Mouse (Mus musculus): ENCODE measurements around the gene Rgl2. TPM values are rescaled to one million over a fixed set of nuclear protein-coding genes. Genes with fewer than 3 reads are reported as not detected.
"Not testable (repeated sequence)": the region's sequence is repeated elsewhere in the genome, so short reads cannot be mapped to it uniquely, and the experiment has no call there.

Gene Rgl2
- polyA plus RNA-seq (2014; fragmentation: Nextera tagmentation; extraction: Ambion mirVana): 48.8 and 51.3 TPM in 2 replicates

DNA sequence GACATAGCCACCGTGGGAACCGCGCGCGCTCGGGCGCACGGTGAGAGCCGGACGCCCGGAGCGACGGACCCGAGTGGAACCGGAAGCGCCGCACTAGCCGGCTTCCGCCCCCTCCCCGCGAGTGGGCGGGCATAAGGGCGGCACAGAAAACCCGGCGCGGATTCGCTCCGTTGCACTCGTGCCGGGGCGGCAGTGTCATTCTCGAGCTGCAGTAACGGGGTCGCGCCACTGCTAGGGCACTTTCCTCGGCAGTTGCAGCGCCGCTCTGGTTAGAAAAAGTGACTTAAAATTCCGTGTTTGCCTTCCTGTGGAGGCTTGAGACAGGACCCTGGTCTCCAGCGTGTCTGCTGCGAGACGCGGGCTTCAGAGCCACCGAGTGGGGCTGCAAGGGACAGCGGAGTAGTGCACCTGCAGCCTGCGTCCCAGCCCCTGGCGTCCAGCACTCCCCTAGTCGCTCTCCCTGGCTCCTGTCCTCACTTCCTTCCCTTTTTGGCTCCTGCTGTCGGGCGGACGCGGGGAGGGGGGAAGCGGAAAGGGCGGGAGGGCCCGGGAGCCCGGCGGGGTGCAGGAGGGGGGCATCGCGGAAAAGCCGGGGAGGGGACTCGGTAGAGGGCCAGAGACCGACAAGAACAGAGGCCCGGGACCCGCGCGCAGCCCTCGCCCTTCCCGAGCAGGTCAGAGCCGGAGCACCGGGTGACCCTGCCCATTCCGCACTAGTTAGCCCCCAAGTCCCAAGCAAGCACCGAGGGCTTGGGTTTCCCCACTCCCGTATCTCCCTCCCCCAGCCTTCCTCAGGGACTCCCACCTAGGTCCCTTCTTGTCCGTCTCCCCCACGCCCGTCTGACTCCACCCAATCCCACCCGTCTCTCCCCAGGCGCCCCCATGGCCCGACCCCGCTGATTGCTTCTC, at the start of gene Rgl2:
Rgl2 (plus strand) TSS at position 173 of the 909 bp plus-strand sequence.
- no peaks in the 10 kb centered on the region for H3K27me3 ChIP-seq (ENCODE audit: control insufficient read depth, insufficient read depth, low read length)
- H3K9ac ChIP-seq (replicated peaks; ENCODE audit: low read depth, low read length): peak within 1 kb of the TSS; percentile 72
- H3K4me2 ChIP-seq (ENCODE audit: low read depth, low read length): peak within 1 kb of the TSS; percentile 79
- peak; percentile 89 for ATAC-seq (ENCODE audit: low read depth)
- H3K9me3 ChIP-seq (ENCODE audit: control insufficient read depth, low read length): no peaks in the 10 kb centered on the region
- peak within 1 kb of the TSS; percentile 65 for H3K4me3 ChIP-seq (ENCODE audit: low read depth, low read length)
- peaks cover 13% of the 10 kb centered on the region; the same call in 1 of the 2 replicates for H3K36me3 ChIP-seq (ENCODE audit: control insufficient read depth, insufficient read depth, low read length)
- under 1% methylated on average over 72 of the region's 80 CpGs for WGBS
- H3K27ac ChIP-seq (ENCODE audit: low read depth, low read length): peak within 1 kb of the TSS; percentile 88
- peaks cover 9% of the 10 kb centered on the region for H3K4me1 ChIP-seq (ENCODE audit: control insufficient read depth, insufficient read depth, low read length)

GRCm38 (mm10) chr17:33884320-33884719, 45.0 kb upstream of the Rgl2 start:
- H3K4me3 ChIP-seq (ENCODE audit: low read depth, low read length); H3K36me3 ChIP-seq (ENCODE audit: control insufficient read depth, insufficient read depth, low read length); H3K9ac ChIP-seq (replicated peaks; ENCODE audit: low read depth, low read length); H3K27me3 ChIP-seq (ENCODE audit: control insufficient read depth, insufficient read depth, low read length); H3K4me1 ChIP-seq (ENCODE audit: control insufficient read depth, insufficient read depth, low read length); H3K9me3 ChIP-seq (ENCODE audit: control insufficient read depth, low read length); H3K4me2 ChIP-seq (ENCODE audit: low read depth, low read length); ATAC-seq (ENCODE audit: low read depth); H3K27ac ChIP-seq (ENCODE audit: low read depth, low read length): not testable (repeated sequence)
- 98% methylated on average over 10 of the region's 11 CpGs for WGBS

DNA sequence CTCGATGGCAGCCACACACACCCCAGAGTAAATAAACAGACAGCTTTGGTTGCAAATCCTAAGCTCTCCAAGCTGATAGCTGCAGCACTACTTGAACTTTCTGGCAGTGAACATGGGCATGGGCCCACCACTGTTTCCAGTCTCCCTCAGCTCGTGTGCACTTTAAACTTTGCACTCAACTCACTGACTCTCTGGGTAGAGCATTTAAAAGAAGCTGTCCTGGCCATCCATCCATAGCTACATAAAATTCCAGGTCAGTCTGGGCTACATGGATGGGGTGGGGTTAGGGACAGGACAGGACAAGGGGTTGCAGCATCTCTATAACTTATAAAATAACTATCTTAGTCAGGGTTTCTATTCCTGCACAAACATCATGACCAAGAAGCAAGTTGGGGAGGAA, 41.5 kb upstream of the Rgl2 start:
- not testable (repeated sequence) for ATAC-seq (ENCODE audit: low read depth); H3K4me3 ChIP-seq (ENCODE audit: low read depth, low read length); H3K9me3 ChIP-seq (ENCODE audit: control insufficient read depth, low read length); H3K27me3 ChIP-seq (ENCODE audit: control insufficient read depth, insufficient read depth, low read length); H3K36me3 ChIP-seq (ENCODE audit: control insufficient read depth, insufficient read depth, low read length); H3K4me1 ChIP-seq (ENCODE audit: control insufficient read depth, insufficient read depth, low read length); H3K4me2 ChIP-seq (ENCODE audit: low read depth, low read length); H3K27ac ChIP-seq (ENCODE audit: low read depth, low read length); H3K9ac ChIP-seq (replicated peaks; ENCODE audit: low read depth, low read length)
- 76% methylated on average over 2 of the region's 2 CpGs for WGBS

DNA sequence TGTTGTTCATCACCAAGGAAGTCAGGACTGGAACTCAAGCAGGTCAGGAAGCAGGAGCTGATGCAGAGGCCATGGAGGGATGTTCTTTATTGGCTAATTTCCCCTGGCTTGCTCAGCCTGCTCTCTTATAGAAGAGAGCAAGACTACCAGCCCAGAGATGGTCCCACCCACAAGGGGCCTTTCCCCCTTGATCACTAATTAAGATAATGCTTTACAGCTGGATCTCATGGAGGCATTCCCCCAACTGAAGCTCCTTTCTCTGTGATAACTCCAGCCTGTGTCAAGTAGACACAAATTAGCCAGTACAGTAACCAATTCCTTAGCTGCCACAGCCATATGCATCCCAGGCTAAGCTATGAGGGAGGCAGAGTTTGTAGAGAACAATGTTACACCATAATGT, 41.1 kb upstream of the Rgl2 start:
- H3K4me2 ChIP-seq (ENCODE audit: low read depth, low read length); H3K4me3 ChIP-seq (ENCODE audit: low read depth, low read length); ATAC-seq (ENCODE audit: low read depth); H3K4me1 ChIP-seq (ENCODE audit: control insufficient read depth, insufficient read depth, low read length); H3K36me3 ChIP-seq (ENCODE audit: control insufficient read depth, insufficient read depth, low read length); H3K9me3 ChIP-seq (ENCODE audit: control insufficient read depth, low read length); H3K27ac ChIP-seq (ENCODE audit: low read depth, low read length); H3K9ac ChIP-seq (replicated peaks; ENCODE audit: low read depth, low read length); H3K27me3 ChIP-seq (ENCODE audit: control insufficient read depth, insufficient read depth, low read length): not testable (repeated sequence)

GRCm38 (mm10) chr17:33889941-33890532, 39.3 kb upstream of the Rgl2 start:
- H3K36me3 ChIP-seq (ENCODE audit: control insufficient read depth, insufficient read depth, low read length); ATAC-seq (ENCODE audit: low read depth); H3K27ac ChIP-seq (ENCODE audit: low read depth, low read length); H3K27me3 ChIP-seq (ENCODE audit: control insufficient read depth, insufficient read depth, low read length); H3K9me3 ChIP-seq (ENCODE audit: control insufficient read depth, low read length); H3K4me1 ChIP-seq (ENCODE audit: control insufficient read depth, insufficient read depth, low read length): not testable (repeated sequence)
- WGBS: 0% methylated on average over 38 of the region's 44 CpGs
- peak overlapping the region; percentile 52 for H3K4me2 ChIP-seq (ENCODE audit: low read depth, low read length)
- H3K4me3 ChIP-seq (ENCODE audit: low read depth, low read length): peak overlapping the region; percentile 44
- peak overlapping the region; percentile 28; the same call in 1 of the 2 replicates for H3K9ac ChIP-seq (replicated peaks; ENCODE audit: low read depth, low read length)

DNA sequence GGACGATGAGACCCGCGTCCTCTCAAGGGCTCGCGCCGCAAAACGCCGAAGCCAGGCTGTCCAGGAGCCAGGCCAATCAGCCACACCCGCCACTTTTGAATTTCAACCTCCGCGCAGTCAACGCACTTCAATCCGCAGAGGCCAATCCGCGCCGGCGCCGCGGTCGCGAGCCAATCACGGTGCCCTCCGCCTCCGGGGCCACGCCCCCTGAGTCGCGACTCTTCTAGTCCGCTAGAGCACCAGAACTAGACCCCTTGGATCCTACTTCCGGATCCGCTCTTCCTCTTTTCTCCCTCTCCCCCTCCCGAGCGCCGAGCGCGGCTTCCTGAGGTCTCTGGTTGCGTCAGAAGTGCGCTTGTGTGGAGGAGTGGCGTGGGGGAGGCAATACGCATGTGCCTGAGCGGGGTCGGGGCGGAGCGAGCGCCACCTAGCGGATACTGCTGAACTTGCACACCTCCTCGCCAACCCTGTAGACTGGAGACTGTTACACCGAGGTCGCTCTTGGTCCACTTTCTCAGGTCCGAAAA, 38.7 kb upstream of the Rgl2 start, which contains the start of gene Kifc1:
Kifc1 (minus strand) TSS at position 129 of the 527 bp plus-strand sequence.
- peak within 1 kb of the TSS; percentile 44 for H3K4me3 ChIP-seq (ENCODE audit: low read depth, low read length)
- peak; percentile 99 for ATAC-seq (ENCODE audit: low read depth)

GRCm38 (mm10) chr17:33891357-33891756, 38.0 kb upstream of the Rgl2 start:
- Histone ChIP-seq H3K4me1 (ENCODE audit: control insufficient read depth, insufficient read depth, low read length) (no peaks in the 10 kb centered on the region), H3K4me3 (ENCODE audit: low read depth, low read length) (no peak overlapping the region), H3K27me3 (ENCODE audit: control insufficient read depth, insufficient read depth, low read length) (no peaks in the 10 kb centered on the region), H3K27ac (ENCODE audit: low read depth, low read length) (no peak overlapping the region), H3K36me3 (ENCODE audit: control insufficient read depth, insufficient read depth, low read length) (no peaks in the 10 kb centered on the region), H3K4me2 (ENCODE audit: low read depth, low read length) (no peak overlapping the region), H3K9me3 (ENCODE audit: control insufficient read depth, low read length) (no peaks in the 10 kb centered on the region), H3K9ac (replicated peaks; ENCODE audit: low read depth, low read length) (no peak overlapping the region)
- no peak for ATAC-seq (ENCODE audit: low read depth)
- WGBS: 72% methylated on average over 2 of the region's 2 CpGs

More for the DNA sequence above, 38.7 kb upstream of the Rgl2 start, which contains the start of gene Kifc1:
- Histone ChIP-seq H3K4me1 (ENCODE audit: control insufficient read depth, insufficient read depth, low read length) (no peaks in the 10 kb centered on the region), H3K27me3 (ENCODE audit: control insufficient read depth, insufficient read depth, low read length) (no peaks in the 10 kb centered on the region), H3K9ac (replicated peaks; ENCODE audit: low read depth, low read length) (peak within 1 kb of the TSS; percentile 28; the same call in 1 of the 2 replicates), H3K27ac (ENCODE audit: low read depth, low read length) (no peak within 1 kb of the TSS), H3K4me2 (ENCODE audit: low read depth, low read length) (peak within 1 kb of the TSS; percentile 52), H3K9me3 (ENCODE audit: control insufficient read depth, low read length) (no peaks in the 10 kb centered on the region), H3K36me3 (ENCODE audit: control insufficient read depth, insufficient read depth, low read length) (no peaks in the 10 kb centered on the region)
- under 1% methylated on average over 48 of the region's 49 CpGs for WGBS

DNA sequence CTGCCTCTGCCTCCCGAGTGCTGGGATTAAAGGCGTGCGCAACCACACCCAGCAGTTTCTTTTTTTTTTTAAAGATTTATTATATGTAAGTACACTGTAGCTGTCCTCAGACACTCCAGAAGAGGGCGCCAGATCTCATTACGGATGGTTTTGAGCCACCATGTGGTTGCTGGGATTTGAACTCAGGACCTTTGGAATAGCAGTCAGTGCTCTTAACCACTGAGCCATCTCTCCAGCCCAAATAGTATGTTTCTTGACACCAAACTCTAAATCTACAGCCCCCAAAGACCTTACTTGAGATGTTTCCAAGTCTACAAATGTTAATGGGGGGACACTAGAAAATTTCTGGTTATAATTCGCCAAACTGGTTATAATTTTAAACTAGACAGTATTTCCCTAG, 37.5 kb upstream of the Rgl2 start:
- WGBS: 75% methylated on average over 6 of the region's 6 CpGs
- not testable (repeated sequence) for H3K4me3 ChIP-seq (ENCODE audit: low read depth, low read length); H3K9me3 ChIP-seq (ENCODE audit: control insufficient read depth, low read length); H3K27me3 ChIP-seq (ENCODE audit: control insufficient read depth, insufficient read depth, low read length); H3K36me3 ChIP-seq (ENCODE audit: control insufficient read depth, insufficient read depth, low read length); H3K4me1 ChIP-seq (ENCODE audit: control insufficient read depth, insufficient read depth, low read length); H3K4me2 ChIP-seq (ENCODE audit: low read depth, low read length); ATAC-seq (ENCODE audit: low read depth); H3K27ac ChIP-seq (ENCODE audit: low read depth, low read length); H3K9ac ChIP-seq (replicated peaks; ENCODE audit: low read depth, low read length)

- no peaks in the 10 kb centered on the region for H3K36me3 ChIP-seq (ENCODE audit: control insufficient read depth, insufficient read depth, low read length)
- H3K4me1 ChIP-seq (ENCODE audit: control insufficient read depth, insufficient read depth, low read length): no peaks in the 10 kb centered on the region
- H3K9me3 ChIP-seq (ENCODE audit: control insufficient read depth, low read length): no peaks in the 10 kb centered on the region
- no peak overlapping the region for H3K4me2 ChIP-seq (ENCODE audit: low read depth, low read length)
- H3K27ac ChIP-seq (ENCODE audit: low read depth, low read length): no peak overlapping the region
- no peaks in the 10 kb centered on the region for H3K27me3 ChIP-seq (ENCODE audit: control insufficient read depth, insufficient read depth, low read length)
- no peak overlapping the region for H3K4me3 ChIP-seq (ENCODE audit: low read depth, low read length)
- ATAC-seq (ENCODE audit: low read depth): no peak
- H3K9ac ChIP-seq (replicated peaks; ENCODE audit: low read depth, low read length): no peak overlapping the region
- WGBS: 23% methylated on average over 7 of the region's 7 CpGs
Observed at GRCm38 (mm10) chr17:33892429-33892828, 36.9 kb upstream of the Rgl2 start.
